Mouse (Mus musculus) ES-E14 (cell line): Measurements from ENCODE around the gene Mrps31.

ENCODE experiments used
- CHD2 ChIP-seq: IDR thresholded peaks from 2 replicates; pipeline ENCODE4 v1.6.1; 2014; ENCODE audit warnings: mild to moderate bottlenecking, low read depth, low read length, inconsistent platforms
- HCFC1 ChIP-seq: IDR thresholded peaks from 2 replicates; pipeline ENCODE4 v1.6.1; 2012; ENCODE audit warnings: low read length, inconsistent platforms, borderline replicate concordance; ENCODE audit not compliant: insufficient read depth
- MAFK ChIP-seq: IDR thresholded peaks from 2 replicates; pipeline ENCODE4 v1.6.1; 2014; ENCODE audit warnings: mild to moderate bottlenecking, low read depth, low read length, inconsistent platforms; ENCODE audit not compliant: insufficient read depth
- ZC3H11A ChIP-seq: IDR thresholded peaks from 2 replicates; pipeline ENCODE4 v1.6.1; 2012; ENCODE audit warnings: low read depth, mild to moderate bottlenecking, inconsistent platforms, low read length, borderline replicate concordance
- ZNF384 ChIP-seq: IDR thresholded peaks from 2 replicates; pipeline ENCODE4 v1.6.1; 2012; ENCODE audit warnings: low read depth, low read length, inconsistent platforms

- TF ChIP-seq ZC3H11A (no peak), CHD2 (no peak), HCFC1 (no peak), ZNF384 (no peak), MAFK (no peak)
Measured at GRCm38 (mm10) chr8:22411971-22412370, 810 bp downstream of the Mrps31 start.
